Mouse (Mus musculus) C2C12 (cell line): ENCODE data around the gene Rc3h1. TPM values are rescaled to one million over a fixed set of nuclear protein-coding genes. Genes with fewer than 3 reads are reported as not detected.

ENCODE experiments used
- H3K27me3 ChIP-seq: one replicate; pipeline ENCODE4 v1.6.1; 2011; ENCODE audit not compliant: control insufficient read depth, insufficient read depth, insufficient read length
- H3K36me3 ChIP-seq: one replicate; pipeline ENCODE4 v1.6.1; 2011; ENCODE audit not compliant: control insufficient read depth, insufficient read depth
- H3K4me3 ChIP-seq: one replicate; pipeline ENCODE4 v1.5.1; 2011; ENCODE audit warnings: mild to moderate bottlenecking, control low read depth; ENCODE audit not compliant: poor library complexity, insufficient read depth, severe bottlenecking
- H3K79me2 ChIP-seq: one replicate; pipeline ENCODE4 v1.6.1; 2011; ENCODE audit not compliant: control insufficient read depth, insufficient read depth
- H3K79me3 ChIP-seq: one replicate; pipeline ENCODE4 v1.6.1; 2011; ENCODE audit warnings: low read depth, control low read depth
- H3ac ChIP-seq: one replicate; pipeline ENCODE3; 2011; ENCODE audit warnings: low read depth; ENCODE audit not compliant: control insufficient read depth, insufficient read length
- CEBPB ChIP-seq: IDR thresholded peaks from one replicate; pipeline ENCODE4 v1.6.1; 2011; ENCODE audit warnings: low read depth, mild to moderate bottlenecking, control low read depth, moderate library complexity
- CTCF ChIP-seq: IDR thresholded peaks from one replicate; pipeline ENCODE4 v1.5.1; 2011; ENCODE audit not compliant: control insufficient read depth, insufficient read depth, insufficient read length
- FOSL1 ChIP-seq: IDR thresholded peaks from one replicate; pipeline ENCODE4 v1.8.0; 2011; ENCODE audit warnings: mild to moderate bottlenecking, low read length; ENCODE audit not compliant: poor library complexity, insufficient read depth, severe bottlenecking
- MAX ChIP-seq: IDR thresholded peaks from one replicate; pipeline ENCODE4 v1.6.1; 2011; ENCODE audit warnings: mild to moderate bottlenecking, control low read depth
- MYOD1 ChIP-seq: IDR thresholded peaks from one replicate; pipeline ENCODE4 v1.6.1; 2011; ENCODE audit warnings: low read depth; ENCODE audit not compliant: control insufficient read depth, insufficient read length
- MYOG ChIP-seq: IDR thresholded peaks from one replicate; pipeline ENCODE4 v1.6.1; 2011; ENCODE audit not compliant: control insufficient read depth, insufficient read length; ENCODE audit errors: extremely low read depth
- USF1 ChIP-seq: IDR thresholded peaks from one replicate; pipeline ENCODE4 v1.6.1; 2011; ENCODE audit warnings: low read depth, mild to moderate bottlenecking, control low read depth, moderate library complexity
- polyA plus RNA-seq: library from polyadenylated mRNA; unstranded; fragments of >200 nt; fragmentation: generic; extraction: Trizol; gene quantifications from one replicate; pipeline ENCODE4 v1.2.1, GENCODE M21; 2012; ENCODE audit warnings: missing spikeins

Gene Rc3h1
- polyA plus RNA-seq, 1 experiment, result 4.0 TPM

DNA sequence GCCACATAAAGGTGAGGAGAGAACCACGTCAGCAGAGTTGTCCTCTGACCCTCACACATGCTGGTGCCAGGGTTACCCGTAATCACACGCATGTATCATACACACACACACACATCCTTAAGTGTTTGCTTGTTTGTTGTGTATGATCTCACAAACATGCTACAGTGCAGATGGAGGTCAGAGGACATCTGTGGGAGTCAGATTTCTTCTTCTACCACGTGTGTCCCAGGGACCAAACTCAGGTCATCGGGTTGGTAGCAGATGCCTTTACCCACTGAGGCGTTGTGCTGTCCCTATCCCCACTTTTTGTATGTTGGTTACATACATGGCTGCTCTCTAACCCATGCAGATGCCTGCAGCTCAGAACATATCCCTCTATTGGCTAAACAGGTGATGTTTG is 79.3 kb downstream of the Rc3h1 start:
- TF ChIP-seq FOSL1 (no peak), MAX (no peak), CTCF (no peak), CEBPB (no peak), MYOG (no peak), MYOD1 (no peak), USF1 (no peak)
- H3K4me3 ChIP-seq, result no peak overlapping the region
- H3K27me3 ChIP-seq, result no peaks in the 10 kb centered on the region
- H3K36me3 ChIP-seq, result no peaks in the 10 kb centered on the region
- no peak overlapping the region for H3ac ChIP-seq
- no peaks in the 10 kb centered on the region for H3K79me2 ChIP-seq
- no peaks in the 10 kb centered on the region for H3K79me3 ChIP-seq

GRCm38 (mm10) chr1:160986881-160987635 is 80.8 kb downstream of the Rc3h1 start:
- H3K79me2 ChIP-seq, result no peaks in the 10 kb centered on the region
- H3K36me3 ChIP-seq, result no peaks in the 10 kb centered on the region
- no peak overlapping the region for H3ac ChIP-seq
- H3K27me3 ChIP-seq, result no peaks in the 10 kb centered on the region
- no peak overlapping the region for H3K4me3 ChIP-seq
- TF ChIP-seq CTCF (no peak), MYOD1 (no peak)
- no peaks in the 10 kb centered on the region for H3K79me3 ChIP-seq

GRCm38 (mm10) chr1:160989395-160989794 is 83.2 kb downstream of the Rc3h1 start:
- Histone ChIP-seq H3ac (no peak overlapping the region), H3K4me3 (no peak overlapping the region), H3K36me3 (no peaks in the 10 kb centered on the region), H3K27me3 (no peaks in the 10 kb centered on the region), H3K79me3 (no peaks in the 10 kb centered on the region), H3K79me2 (no peaks in the 10 kb centered on the region)
- TF ChIP-seq CEBPB (no peak), USF1 (no peak), CTCF (no peak), FOSL1 (no peak), MAX (no peak), MYOG (no peak), MYOD1 (no peak)

DNA sequence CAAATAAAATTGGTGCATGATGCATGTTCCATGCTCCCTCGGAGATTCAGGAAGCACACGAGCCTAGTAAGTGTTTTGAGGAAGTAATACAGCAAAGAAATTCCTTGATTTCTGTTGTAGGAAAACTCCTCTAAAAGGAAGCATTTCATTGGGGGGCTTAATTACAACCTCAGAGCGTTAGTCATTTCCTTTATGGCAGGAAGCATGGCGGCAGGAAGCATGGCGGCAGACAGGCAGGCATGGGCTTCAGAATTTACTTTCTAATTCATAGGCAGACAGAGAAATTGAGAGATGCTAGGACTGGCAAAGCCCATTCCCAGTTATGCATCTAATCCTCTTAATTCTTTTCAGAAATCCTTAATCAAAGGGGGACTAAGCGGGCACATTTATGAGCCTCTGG is 87.6 kb downstream of the Rc3h1 start:
- H3ac ChIP-seq, result no peak overlapping the region

DNA sequence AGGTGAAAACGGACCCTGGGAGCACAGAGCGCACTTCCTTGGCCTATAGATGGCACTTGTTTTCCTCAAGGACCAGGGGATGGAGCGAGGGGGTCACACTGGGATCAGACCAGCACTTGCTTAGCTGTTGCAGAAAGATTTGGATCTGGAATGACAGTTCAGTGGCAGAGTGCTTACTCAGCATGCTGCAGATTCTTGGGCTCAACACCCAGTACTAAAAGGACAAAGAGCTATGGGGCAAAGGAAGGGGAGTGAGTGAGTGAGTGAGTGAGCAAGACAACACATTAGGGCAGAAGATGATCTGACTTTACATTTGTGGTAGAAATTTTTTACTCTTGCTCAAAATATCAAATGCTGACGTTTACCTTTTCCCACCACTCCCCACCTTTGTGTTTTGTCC is 98.7 kb downstream of the Rc3h1 start:
- Histone ChIP-seq H3K36me3 (peaks cover 4% of the 10 kb centered on the region), H3K4me3 (no peak overlapping the region), H3K79me2 (no peaks in the 10 kb centered on the region), H3ac (no peak overlapping the region), H3K27me3 (no peaks in the 10 kb centered on the region), H3K79me3 (no peaks in the 10 kb centered on the region)
- TF ChIP-seq MAX (no peak), CEBPB (no peak), USF1 (no peak), CTCF (no peak), FOSL1 (no peak), MYOD1 (no peak), MYOG (no peak)

More for the DNA sequence above, 87.6 kb downstream of the Rc3h1 start:
- Histone ChIP-seq H3K79me3 (no peaks in the 10 kb centered on the region), H3K36me3 (no peaks in the 10 kb centered on the region), H3K79me2 (no peaks in the 10 kb centered on the region), H3K27me3 (no peaks in the 10 kb centered on the region), H3K4me3 (no peak overlapping the region)
- TF ChIP-seq CTCF (no peak), MYOG (no peak), FOSL1 (no peak), MYOD1 (no peak), MAX (no peak), USF1 (no peak), CEBPB (no peak)

GRCm38 (mm10) chr1:161005526-161005925 is 99.3 kb downstream of the Rc3h1 start:
- Histone ChIP-seq H3ac (no peak overlapping the region), H3K27me3 (no peaks in the 10 kb centered on the region), H3K4me3 (no peak overlapping the region), H3K36me3 (peaks cover 4% of the 10 kb centered on the region), H3K79me3 (no peaks in the 10 kb centered on the region), H3K79me2 (no peaks in the 10 kb centered on the region)
- TF ChIP-seq MYOD1, result no peak
- no peak for TF ChIP-seq MYOG
- TF ChIP-seq CTCF, result no peak
- no peak for TF ChIP-seq FOSL1
- no peak for TF ChIP-seq CEBPB
- TF ChIP-seq MAX, result no peak
- no peak for TF ChIP-seq USF1
